Mouse (Mus musculus) B cell, adult 62 days (primary cell): ENCODE measurements around the gene Kcnj13. TPM values are rescaled to one million over a fixed set of nuclear protein-coding genes. Genes with fewer than 3 reads are reported as not detected.

Experiments used
- total RNA-seq: library from RNA; stranded (reverse); gene quantifications from 4 replicates; pipeline ENCODE4 v1.2.4, GENCODE M21; 2023

The Kcnj13 gene
- not detected in 4 replicates for total RNA-seq

GRCm38 (mm10) chr1:87394594-87394993 lies at the start of gene Kcnj13:
TSS of gene Kcnj13 (minus strand) at chr1:87394729.

Other genes starting within 250 kb of the Kcnj13 start
- 0.40 TPM in 1 of 4 replicates, not detected in the others for gene Ecel1, start 238.2 kb downstream of the Kcnj13 start, total RNA-seq
- not detected in 4 replicates for gene Prss56, start 211.4 kb downstream of the Kcnj13 start, total RNA-seq
- gene Chrnd, start 204.1 kb downstream of the Kcnj13 start, total RNA-seq, result not detected in 4 replicates
- not detected in 4 replicates for gene Chrng, start 190.1 kb downstream of the Kcnj13 start, total RNA-seq
- gene Eif4e2, start 180.8 kb downstream of the Kcnj13 start, total RNA-seq, result 112 to 124 TPM (median 117 TPM) in 4 replicates
- 0.46 TPM in 1 of 4 replicates, not detected in the others for gene Efhd1, start 130.4 kb downstream of the Kcnj13 start, total RNA-seq
- gene Gigyf2, start 67.7 kb downstream of the Kcnj13 start, total RNA-seq, result 112 to 143 TPM (median 127 TPM) in 4 replicates
- gene Snorc, start 75.5 kb upstream of the Kcnj13 start, total RNA-seq, result not detected in 4 replicates
- gene Neu2, start 115.2 kb upstream of the Kcnj13 start, total RNA-seq, result not detected in 4 replicates
- gene Ngef, start 179.1 kb upstream of the Kcnj13 start, total RNA-seq, result 0.49 to 0.75 TPM in 2 of 4 replicates, not detected in the others
- 668 to 754 TPM (median 723 TPM) in 4 replicates for gene Inpp5d, start 225.6 kb upstream of the Kcnj13 start, total RNA-seq